Mouse (Mus musculus) heart, postnatal 4 days (tissue): ENCODE measurements around the gene Pkig. TPM values are rescaled to one million over a fixed set of nuclear protein-coding genes. Genes with fewer than 3 reads are reported as not detected.
"Not testable (repeated sequence)": the region's sequence is repeated elsewhere in the genome, so short reads cannot be mapped to it uniquely, and the experiment has no call there.

Experiments used
- DNase-seq: peaks from one replicate; pipeline ENCODE4 v3.0.0; 2021
- total RNA-seq, 2 experiments: library from RNA; stranded (reverse); gene quantifications; 2 replicates each; pipeline ENCODE4 v1.2.3; 2021

The Pkig gene
- total RNA-seq: 100 to 1,000 TPM; 204 to 207 TPM

DNA sequence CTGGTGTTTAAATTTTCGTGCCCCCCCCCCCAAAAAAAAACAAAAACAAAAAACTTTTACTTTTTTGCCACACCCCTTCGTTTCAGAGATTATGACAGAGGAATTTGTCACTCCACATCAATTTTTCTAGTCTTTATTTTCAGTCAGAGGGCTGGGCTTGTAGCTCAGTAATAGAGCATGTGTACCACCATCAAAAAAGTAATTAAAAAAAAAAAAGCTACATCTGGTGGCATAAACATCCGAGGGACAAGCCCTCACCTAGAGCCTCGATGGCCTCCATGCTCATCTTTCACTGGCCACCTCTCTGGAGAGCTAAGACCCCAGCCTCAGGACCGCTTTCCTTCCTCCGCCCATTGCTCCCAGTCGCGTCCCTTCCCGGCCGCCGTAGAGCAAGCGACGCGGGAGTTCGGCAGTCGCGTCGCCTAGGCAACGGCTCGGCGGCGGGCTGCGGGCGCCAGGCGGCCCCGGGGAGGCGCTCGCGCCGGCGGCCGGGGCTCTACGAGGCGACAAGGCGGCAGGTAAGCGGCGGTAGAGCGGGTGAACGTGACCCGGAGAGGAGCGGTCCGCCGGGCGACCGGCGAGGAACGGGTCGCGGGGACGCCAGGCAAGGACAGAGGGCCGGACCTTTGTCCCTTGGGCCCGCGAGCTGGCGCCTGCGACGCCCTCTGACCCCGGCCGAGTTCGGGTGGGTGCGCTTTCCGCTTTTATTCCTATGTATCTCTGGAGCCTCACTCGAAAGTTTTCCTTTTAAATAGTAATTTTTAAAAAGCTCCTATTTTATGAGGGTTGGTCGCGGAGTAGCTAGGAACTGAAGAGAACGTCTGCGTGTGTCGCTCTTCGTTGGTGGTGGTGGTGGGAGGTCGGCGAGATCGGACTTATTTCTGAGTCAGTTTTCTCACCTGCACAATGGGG lies at the start of gene Pkig:
TSS of gene Pkig (plus strand) at position 412 of the 912 bp plus-strand sequence.
- peak; percentile 90 for DNase-seq

DNA sequence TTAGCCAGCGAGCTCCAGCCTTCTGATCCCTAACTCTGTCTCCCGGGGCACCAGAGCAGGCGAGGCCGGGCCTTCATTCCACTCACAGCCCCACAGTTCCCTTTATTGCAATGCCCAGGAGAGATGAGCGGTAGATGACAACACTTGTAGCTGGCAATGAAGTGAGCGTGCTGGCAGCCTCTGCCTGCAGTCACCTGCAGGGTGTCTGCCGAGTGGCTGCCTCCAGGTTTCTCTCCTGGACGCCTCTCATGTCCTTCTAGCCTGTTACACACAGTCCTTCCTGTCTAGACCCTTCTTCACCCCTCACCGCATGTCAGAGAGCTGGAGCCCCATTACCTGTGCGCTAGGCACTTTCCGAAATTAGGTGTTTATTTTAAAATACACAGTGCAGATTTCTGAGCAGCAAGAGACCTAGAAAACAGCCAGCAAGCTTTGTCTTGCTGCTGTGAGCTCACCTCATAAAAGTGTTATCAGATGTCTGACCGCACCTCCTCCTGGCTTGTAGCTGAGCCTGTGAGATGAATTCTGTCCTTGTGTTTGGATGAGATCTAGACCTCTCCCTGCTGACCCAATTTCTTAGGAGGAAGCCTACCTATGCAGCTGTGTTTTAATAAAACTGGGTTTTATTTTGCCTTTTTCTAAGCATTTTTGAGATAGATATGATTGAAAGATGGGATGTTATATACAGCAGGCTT lies 48.8 kb upstream of the Pkig start:
- DNase-seq: no peak

DNA sequence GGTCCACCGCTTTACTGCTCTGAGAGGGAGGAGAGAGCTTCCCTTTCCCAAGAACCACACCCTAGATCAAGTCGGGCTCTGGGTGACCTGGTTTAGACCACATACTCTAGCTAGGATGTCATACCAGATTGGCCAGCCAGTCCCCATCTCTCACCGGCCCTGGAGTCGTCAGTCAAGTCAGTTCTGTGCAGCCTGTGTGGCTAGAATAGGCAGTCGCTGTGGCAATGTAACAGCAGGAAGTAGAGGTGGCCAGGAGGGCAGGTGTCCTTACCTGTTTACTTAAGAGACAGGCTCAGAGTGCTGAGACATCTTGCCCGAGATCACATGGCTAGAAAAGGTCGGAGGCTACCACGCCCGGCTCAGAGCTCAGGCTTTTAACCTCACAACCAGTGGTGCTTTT lies 47.0 kb upstream of the Pkig start:
- DNase-seq: no peak

DNA sequence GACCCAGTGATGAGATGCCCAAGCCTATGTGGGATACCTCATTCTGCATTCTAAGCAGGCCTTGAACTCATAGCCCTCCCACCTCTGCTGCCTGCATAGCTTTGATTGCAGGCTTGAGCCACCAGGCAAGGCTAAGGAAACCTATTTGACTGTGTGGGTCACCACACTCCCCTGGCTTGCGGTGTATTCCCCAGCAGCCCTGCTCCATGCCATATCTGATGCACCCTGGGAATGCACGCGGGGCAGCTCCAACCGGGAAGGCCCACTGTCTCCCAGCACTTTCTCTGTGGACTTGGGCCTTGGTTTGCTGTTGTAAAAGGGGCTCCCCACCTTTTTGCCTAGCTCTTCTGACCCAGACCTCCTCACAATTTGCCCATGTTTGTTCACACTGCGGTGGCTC lies 45.0 kb upstream of the Pkig start:
- no peak for DNase-seq

DNA sequence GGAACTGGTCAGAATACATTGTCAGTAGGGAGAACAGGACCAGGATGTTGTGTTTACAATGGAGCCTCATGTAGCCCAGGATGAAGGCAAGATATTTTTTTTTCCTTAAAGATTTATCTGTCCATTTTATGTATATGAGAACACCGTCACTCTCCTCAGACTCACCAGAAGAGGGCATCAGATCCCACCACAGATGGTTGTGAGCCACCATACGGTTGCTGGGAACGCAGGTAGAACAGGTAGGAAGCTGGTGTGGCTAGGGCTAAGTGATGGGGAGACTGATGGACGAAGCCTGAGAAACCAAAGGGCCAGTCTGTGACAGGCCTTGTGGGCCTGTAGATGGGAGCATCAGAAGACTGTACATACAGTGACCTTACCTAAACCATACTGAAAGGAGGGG lies 44.2 kb upstream of the Pkig start:
- no peak for DNase-seq

DNA sequence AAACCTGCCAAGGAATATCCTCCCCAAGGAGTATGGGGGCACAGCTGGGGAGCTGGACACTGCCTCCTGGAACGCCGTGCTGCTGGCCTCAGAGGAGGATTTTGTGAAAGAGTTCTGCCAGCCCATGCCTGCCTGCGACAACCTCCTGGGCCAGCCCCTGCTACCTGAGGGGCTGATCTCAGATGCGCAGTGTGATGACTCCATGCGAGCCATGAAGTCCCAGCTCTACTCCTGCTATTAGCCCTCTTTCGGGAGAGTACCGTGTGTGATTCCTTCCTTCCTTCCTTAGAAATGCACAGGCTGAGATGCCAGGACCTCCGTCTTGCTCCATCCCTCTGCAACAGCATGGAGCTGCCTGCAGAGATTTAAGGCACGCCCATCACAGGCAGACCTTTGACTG lies 42.8 kb upstream of the Pkig start:
- no peak for DNase-seq

GRCm38 (mm10) chr2:163615906-163616651 lies 42.1 kb upstream of the Pkig start:
- no peak for DNase-seq

DNA sequence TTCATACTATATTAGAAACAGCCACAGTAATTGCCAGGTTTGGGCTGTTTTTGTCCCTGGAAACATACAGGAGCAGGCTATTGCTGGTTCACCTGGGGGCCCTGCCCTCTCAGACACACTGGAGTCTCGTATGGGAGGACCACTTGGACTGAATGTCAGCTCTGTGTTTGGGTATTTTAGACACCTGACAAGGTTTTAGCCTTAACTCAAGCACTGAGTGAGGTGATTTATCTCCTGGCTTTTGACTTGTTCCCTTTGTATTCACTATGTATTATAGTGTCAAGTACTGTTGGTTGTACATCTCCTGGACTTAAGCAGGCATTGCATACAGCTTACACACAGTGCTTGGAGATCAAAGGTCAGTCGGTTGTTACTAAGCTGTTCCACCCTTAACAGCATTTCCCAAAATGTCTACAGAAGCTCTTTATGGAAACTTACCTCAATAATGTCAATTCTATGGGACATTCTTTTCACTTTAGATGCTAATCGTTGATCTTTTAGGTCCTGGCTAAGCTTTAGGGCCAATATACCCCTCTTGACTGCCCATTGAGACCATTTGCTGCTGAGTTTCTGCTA lies 41.4 kb upstream of the Pkig start:
- DNase-seq: no peak

GRCm38 (mm10) chr2:163617232-163617863 lies 40.8 kb upstream of the Pkig start:
- DNase-seq: no peak

GRCm38 (mm10) chr2:163617874-163618273 lies 40.3 kb upstream of the Pkig start:
- DNase-seq: no peak

GRCm38 (mm10) chr2:163620451-163620850 lies 37.7 kb upstream of the Pkig start:
- no peak for DNase-seq

- DNase-seq: not testable (repeated sequence)
Observed at GRCm38 (mm10) chr2:163621401-163621800, 36.8 kb upstream of the Pkig start.

DNA sequence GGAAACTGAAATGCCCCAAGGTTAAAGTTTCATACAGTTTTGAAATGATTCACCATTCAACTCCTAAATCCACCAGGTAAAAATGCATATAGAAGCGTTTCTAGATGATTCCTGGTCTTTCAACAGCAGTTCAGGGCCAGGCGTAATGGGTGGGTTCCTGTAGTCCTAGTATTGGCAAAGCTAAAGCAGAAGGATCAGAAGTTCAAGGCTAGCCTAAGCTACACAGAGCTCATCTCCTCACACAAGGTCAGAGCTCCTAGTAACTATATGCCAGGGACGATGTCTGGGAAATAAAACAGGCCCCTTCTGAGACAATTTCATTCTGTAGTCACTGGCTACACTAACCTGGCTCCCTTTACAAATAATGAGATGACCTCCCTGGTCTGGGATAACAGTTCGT lies 27.0 kb upstream of the Pkig start:
- no peak for DNase-seq

- DNase-seq: no peak
Observed at GRCm38 (mm10) chr2:163631715-163632114, 26.5 kb upstream of the Pkig start.

- no peak for DNase-seq
Observed at GRCm38 (mm10) chr2:163634211-163634610, 24.0 kb upstream of the Pkig start.

DNA sequence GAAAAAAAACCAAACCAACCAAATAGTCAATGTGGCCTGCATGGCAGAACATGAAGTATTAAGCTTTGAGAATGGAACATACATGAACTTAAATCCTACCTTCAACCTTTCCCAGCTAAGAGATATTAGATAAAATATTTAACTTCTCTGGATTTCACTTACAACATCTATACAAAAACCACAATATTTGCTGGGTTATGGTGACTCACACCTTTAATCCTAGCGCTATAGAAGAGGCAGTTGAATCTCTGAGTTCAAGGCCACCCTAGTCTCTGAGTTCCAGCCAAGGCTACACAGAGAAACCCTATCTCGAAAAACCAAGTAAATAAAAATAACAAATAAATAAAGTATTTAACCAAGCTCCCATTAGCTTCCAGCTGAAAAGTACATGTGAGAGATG lies 22.1 kb upstream of the Pkig start:
- DNase-seq: no peak

DNA sequence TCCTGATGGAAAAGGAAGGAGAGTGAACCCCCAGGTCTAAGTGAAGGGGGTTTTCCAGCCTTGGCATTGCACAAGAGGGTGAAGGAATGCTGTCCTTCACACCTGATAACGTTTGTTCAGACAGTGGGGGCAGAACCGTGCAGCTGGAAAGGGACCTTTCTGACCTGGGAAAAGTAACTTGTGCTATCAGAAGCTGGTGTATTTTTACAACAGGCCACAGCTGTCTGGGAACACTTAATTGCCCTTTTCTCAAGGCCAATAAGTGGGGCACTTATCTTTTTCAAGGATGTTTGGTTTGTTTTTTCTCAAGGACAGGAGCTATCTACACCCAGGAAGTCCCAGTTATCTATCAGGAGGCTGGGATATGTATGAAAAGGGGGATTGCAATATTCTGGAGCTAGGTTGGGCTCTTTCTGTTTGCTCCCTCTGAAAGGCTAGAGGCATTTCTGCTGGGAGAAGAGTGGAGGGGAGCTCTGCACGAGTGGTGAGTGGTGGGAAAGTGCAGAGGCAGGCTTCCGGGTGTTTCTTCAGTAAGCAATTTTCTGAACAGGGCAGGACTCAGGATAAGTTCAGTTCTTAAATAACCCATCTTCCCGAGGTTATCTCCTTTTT lies 20.4 kb upstream of the Pkig start:
- DNase-seq: no peak

DNA sequence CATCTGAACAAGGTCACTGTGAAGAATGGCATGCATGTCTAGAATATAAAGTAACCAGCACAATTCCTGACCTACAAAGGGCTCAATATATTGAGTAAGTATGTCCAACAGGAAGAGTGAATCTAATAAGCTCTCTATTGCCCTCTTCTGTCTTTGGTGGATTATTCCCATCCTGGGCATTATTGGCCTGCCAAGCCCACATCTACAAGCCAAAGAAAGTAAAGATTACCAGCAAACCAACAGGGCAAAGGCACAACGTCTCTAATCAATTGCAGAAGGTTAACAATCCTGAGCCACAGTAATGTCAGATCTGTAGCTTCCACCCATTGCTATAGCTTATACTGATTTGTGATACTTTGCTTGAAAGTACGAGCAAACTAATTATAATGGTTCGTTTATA lies 17.7 kb upstream of the Pkig start:
- no peak for DNase-seq

DNA sequence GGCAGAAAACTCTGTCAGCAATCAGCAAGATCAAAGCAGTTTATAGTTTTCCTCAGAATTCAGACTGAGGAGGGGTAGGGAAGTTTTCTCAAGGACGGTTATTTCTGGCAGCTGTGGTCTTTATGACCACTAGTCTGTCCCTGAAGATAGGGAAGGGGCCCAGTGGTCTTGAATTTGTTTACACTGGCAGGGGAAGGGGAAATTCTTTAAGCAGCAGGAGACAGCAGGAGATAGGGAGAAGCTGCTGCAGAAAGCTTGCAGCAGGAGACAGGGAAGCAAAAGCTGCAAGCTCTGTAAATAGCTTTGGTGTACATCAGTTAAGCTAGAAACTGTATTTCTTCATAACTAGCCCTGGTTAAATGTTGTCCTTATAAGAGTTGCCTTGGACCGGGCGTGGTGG lies 16.5 kb upstream of the Pkig start:
- no peak for DNase-seq

DNA sequence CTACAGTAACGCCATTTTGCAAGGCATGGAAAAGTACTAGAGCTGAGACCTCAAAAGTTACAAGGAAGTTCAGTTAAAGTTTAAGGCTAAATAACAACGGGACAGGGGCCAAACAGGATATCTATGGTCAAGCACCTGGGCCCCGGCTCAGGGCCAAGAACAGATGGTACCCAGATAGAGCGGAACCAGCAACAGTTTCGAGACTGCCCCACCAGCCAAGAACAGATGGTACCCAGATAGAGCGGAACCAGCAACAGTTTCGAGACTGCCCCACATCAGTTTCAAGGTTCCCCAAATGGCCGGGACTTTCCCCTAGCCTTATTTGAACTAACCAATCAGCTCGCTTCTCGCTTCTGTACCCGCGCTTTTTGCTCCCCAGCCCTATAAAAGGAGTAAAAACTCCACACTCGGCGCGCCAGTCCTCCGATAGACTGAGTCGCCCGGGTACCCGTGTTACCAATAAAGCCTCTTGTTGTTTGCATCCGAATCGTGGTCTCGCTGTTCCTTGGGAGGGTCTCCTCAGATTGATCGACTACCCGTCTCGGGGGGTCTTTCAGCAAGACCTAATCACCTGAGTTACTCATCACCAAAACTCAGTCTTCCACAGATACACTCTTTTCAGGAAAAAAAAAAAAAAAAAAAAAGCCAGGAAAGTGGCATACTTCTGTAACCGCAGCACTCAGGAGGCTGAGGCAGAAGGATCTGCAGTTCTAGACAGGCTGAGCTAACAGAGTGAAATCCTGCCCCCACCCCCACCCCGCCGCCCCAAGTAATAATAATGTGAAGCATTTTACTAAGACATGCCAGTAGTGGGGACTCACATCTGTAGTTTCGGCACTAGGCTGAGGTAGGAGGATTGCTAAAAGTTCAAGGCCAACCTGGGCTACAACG lies 15.3 kb upstream of the Pkig start:
- peak; percentile 23 for DNase-seq

DNA sequence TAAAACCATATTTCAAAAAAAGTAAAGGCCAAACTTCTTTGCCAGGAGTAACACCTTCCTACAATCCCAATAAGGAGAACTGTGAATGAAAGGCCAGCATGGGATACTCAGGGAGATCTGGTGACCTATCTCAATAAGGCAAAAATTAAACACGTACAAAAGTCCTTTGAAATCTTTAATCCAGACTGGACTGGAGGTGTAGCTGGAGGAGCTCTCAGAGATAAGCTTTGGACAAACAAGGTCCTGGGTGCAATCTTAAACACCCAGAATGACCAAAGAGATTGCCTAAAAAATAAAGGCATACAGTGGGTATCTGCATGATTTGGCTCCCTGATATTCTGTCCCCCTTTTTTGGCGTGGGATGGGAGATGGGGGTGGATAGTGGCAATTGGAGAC lies 14.6 kb upstream of the Pkig start:
- DNase-seq: no peak
